Mouse (Mus musculus): Measurements from ENCODE around the gene Six1.
A peak's percentile ranks its signal among the peaks of the same experiment; 100 is the strongest.
"Not testable (repeated sequence)": the region's sequence is repeated elsewhere in the genome, so short reads cannot be mapped to it uniquely, and the experiment has no call there.

The Six1 gene

DNA sequence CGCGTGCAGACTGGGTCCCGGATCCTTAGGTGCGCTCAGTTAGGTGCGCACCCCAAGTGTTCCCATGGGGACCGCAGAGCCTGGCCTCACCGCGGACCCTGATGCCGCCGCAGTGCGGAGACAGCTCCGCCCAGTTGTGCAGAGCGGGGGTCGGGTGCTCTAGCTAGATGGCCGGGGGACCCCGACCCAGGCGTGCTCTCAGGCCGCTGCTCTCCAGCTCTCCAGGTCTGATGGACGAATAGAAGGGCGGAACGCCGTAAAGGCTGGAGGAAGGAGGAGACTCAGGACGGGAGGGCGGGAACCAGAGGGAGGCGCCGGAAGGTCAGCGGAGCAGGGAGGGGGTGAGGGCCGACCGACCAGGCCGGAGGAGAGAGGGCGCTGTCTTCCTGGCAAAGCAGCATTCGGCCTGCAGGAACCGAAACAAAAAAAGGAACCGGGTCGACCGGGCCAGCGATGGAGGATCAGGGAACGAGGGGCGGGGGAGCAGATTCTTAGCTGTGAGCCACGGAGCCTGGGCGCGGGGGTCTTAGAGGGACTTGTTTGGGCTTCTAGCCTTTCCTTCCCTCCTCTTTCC lies at the start of gene Six1:
Gene Six1, minus strand, starts transcription at position 220 of the 574 bp plus-strand sequence.
- DNase-seq = peak; percentile 80 to 91

DNA sequence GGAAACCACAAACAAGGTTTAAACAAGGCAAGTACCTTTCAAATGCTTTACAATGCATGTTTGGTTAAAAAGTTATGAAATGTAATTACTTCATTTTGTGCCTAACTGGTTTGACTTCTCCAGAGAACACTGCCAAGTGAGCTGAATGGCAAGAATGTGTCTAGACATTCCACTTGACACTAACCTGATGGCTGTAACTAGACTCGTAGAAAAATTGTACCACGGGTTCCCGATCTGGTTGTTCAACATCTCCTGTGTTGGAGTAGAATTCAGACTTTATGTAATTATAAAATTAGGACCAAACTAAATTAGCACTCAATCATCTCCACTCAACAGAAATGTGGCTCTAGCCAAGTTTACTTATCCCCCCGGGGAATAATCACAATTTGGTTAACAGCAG lies 44.9 kb upstream of the Six1 start:
- no peak for DNase-seq

DNA sequence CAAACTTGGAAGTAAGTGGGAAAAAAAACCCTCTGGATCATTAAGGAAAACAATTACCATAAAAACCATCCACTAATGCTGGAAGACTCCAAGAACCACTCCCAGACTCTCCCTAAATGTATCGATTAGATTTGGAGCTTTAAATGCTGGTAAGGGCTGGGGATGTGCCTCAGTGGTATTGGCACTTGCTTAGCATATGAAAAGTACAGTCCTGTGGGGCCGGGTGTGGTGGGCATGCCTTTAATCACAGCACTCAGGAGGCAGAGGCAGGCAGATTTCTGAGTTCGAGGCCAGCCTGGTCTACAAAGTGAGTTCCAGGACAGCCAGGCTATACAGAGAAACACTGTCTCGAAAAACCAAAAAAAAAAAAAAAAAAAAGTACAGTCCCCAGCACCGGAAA lies 42.5 kb upstream of the Six1 start:
- not testable (repeated sequence) for DNase-seq

DNA sequence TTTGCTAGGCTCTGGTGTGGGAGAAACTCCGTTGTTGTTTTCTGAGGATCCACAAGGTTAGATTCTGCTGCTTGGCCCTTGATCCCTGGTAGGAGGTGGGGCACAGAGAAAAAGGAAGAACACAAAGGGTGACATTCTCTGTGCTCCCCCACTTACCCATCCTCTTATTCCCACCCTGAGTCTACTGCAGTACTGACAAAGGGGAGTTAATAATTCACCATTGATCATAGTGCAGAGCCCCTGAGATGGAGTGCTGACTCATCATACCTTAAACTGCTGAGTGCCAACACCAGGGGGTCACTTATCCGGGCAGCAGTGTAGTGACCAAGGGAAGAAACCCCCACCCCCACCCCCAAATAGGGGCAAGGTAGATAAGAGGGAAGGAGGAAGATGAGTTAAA lies 40.9 kb upstream of the Six1 start:
- DNase-seq = no peak

DNA sequence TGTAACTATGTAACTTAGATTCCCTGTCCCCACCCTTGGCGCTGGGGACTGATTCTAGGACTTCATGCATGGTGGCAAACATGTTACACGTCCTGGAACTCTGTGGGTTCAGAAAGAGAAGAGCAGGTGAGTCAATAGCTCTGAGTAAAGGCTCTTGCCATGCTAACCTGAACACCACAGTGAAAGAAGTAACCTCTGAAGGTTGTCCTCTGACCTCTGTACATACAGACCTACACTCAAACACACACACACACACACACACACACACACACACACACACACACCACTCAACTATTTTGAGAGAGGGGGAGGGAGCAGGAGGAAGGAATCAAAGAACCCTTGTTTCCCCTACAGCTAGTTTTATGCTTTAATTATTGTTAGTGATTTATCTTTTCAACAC lies 40.5 kb upstream of the Six1 start:
- DNase-seq = no peak

DNA sequence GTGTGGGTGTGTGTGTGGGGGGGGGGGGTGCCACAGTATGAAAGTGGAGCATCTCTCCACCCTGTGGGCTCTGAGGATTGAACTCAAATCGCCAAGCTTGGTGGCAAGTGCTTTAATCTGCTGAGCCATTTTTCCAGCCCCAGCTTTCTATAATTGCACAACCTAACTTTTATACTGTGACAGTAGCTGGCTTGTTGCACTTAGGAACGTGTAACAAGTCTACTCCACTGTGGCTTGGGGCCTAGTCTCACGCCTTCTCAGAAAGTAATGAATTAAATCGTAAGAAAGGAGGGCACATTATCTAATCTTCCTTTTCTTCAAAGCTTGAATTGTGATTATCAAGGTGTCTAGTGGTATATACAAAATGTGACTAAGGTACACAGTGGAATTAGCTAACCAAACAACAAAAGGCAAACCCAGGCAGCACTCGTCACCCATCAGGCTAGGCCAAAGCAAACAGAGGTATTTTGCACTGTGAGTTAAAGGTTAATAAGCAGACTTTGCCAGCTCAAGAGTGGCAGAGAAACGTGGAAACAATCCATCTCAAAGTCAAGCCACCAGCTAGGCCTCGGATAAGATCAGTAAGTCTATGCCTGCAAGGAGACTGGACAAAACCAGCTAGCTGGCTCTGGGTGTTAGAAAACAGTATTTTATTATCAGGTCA lies 37.1 kb upstream of the Six1 start:
- DNase-seq = peak; percentile 21 to 55

DNA sequence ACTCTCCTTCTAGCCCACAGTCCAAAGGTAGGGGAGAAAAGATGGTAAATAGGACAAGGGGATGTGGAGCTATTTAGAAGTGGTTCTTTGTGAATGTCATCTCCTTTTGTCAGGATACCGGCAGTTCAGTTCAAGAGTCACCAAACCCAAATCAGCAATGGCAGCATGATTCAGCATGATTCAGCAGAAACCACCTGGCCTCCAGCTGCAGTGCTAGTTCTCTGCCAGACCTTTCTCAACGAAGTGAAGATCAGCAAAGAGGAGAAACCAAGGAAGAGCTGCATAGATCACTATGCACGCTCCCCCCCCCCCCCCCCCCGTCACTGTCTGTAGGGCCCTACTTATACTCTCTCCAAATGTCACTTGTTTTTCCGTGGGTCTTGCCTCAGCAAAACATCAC lies 35.2 kb upstream of the Six1 start:
- no peak for DNase-seq

DNA sequence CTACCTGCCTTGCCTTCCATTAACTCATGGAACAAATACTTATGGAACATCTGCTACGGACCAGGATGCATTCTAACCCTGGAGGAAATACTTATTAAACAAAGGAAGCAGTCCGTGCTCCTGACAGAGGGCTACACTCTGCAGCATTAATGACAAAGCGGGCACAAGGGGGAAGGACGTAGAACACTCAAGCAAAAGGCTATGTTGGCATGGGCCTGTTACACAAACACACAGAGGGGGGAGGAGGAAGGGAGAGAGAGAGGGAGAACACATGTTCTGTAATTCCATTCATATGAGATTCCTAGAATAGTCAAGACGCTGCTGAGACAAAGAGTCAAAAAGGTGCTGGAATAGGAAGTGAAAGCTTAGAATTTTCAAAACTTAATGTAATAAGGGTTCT lies 34.8 kb upstream of the Six1 start:
- DNase-seq = no peak

DNA sequence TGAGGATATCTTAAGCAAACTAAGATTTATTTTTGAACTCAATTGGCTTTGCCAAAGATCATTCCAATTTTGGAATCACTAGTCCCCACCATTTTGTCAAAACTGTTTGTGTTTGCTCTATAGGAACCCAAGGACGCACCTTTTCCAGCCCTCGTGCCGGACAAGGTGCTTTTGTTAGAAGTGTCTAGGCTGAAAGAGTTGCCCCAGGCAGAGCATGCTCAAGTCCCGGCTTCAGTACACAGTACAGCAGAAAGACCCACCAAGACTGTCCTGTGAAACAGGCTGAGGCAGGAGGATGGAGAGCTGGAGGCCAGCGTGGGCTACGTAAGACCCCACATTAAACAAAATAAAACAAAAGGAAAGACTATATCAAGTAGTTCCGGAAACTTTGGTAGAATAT lies 33.4 kb upstream of the Six1 start:
- DNase-seq = no peak

DNA sequence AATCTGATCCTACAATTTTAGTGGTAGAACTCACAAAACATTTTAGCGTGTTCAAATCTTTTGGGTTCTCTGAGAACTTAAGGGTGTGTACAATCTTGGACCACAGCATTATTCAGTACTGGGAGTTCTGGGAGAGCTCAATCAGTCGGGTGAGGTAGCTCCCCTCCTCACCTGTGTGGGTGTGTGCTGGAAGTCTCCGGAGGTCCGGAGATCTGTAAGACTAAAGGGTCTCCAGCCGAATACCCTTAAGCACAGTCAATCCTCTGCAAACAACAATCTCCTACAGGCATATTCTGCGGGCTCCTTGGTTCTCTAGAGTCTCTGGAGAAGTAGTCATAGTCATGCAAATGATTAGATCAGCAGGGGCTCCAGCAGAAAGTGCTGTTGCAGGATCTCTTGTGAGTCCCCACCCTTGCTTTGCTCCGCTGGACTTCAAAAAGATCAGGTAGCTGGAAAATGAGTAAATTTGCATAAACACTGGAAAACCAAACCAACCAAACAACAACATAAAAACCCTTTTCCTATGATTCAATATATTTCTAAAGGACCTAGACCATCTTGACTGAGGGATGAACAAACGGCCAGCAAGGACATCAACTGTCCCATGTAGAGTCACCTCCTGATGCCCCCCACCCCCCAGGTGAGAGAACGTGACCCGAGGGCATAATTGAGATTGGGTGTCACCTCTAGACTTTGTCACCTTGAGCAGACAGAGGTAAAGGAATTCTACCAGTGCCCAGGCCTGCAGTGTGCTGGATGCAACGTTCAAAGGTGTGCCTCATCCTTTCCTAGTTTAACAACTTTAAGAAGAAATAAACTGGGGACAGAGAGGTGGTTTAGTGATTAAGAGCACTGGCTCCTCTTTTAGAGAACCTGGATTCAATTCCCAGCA lies 32.3 kb upstream of the Six1 start:
- DNase-seq = no peak

DNA sequence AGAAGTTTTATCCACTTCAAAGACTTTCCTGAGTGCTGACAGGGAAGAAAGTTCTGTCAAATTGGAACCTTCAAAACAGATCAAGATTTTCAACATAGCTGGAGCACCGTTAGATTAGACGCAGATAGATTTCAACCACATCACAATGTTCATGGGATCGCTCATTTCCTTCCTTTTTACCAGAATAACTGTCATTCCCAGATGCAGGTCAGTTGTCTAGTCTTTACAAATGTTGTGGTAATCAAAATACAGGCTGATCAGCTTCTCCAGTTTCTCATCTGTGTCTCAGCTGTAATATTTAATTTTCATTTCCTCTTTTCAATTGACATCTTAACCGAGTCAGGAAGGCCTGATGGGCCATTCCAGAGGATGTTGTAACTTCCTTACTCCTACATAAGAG lies 30.1 kb upstream of the Six1 start:
- DNase-seq = no peak

DNA sequence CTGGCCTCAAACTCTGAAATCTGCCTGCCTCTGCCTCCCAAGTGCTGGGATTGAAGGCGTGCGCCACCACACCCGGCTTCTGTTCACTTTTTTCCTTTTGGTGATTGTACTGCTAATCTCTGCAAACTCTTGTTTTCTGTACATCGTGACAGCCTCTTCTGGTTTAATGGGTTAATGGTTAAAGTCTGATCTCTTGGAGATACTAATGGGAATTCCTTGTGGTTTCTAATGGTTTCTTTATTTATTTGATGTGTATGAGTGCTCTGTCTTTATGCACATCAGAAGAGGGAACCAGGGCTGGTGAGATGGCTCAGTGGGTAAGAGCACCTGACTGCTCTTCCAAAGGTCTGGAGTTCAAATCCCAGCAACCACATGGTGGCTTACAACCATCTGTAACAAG lies 28.1 kb upstream of the Six1 start:
- DNase-seq = not testable (repeated sequence)

DNA sequence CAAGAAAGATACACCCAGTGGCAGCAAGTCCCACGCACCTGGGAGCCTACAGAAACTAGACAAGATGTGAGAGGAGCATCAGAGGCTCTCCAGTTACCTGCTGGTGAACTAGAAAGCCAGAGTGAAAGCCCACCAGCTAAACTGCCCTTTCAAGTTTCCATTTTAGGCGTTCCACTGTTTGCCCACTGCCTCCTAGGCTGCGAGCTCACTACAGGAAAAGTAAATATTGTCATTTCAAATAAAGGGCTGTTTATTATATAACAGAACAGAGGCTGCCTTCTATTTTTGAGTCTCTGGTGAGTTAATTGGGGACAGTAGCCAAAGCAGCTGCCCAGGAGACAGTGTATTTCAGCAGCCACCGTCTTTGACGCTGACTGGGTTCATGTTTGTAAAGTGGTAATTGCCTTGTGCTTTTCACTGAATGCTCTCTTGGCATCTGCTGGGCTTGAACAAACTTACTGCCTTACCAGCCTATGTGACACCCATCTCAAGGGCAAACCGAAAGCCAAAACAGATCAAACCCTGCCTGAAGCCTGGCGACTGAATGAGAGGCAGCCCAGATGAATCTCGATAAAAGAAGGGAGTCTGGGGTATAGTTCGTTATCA lies 7.2 kb upstream of the Six1 start:
- no peak for DNase-seq

DNA sequence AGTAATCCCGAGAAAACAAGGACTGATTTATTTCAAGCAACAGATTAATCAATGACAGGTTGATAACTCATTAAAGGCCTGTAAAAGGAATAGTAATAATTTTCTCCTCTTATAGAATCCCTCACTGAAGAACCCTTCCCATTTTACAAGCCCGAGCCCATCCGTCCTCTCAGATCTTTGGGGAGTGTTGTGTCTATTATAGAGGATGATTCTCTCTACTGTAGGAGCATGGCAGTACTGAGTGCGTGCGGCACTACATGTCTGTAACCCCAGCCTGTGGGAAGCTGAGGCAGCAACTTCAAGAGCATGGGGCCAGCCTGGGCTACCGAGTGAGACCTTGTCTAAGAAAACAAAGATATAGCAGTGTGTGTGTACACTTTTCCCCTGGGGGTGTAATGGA lies 3.8 kb upstream of the Six1 start:
- peak in 1 of 2 experiments; percentile 25 for DNase-seq

DNA sequence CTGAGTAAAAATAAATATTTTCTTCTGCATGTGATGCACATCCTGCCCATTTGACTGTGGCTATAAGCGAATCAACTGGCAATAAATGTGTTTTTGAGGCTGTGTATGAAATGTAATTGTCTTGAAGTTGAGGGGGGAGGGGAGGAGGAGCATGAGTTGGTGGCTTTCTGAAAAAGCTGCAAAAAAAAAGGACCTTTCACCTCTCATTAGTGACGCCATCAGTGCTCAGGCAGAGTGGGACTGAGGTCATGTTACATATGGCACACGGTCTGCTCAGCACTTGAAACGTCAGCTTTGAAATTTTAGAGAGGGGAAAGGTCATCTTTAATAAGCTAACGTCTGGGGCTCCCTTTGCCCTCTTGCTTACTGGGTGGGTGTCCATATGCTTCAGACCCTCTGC lies 1.8 kb upstream of the Six1 start:
- no peak for DNase-seq

DNA sequence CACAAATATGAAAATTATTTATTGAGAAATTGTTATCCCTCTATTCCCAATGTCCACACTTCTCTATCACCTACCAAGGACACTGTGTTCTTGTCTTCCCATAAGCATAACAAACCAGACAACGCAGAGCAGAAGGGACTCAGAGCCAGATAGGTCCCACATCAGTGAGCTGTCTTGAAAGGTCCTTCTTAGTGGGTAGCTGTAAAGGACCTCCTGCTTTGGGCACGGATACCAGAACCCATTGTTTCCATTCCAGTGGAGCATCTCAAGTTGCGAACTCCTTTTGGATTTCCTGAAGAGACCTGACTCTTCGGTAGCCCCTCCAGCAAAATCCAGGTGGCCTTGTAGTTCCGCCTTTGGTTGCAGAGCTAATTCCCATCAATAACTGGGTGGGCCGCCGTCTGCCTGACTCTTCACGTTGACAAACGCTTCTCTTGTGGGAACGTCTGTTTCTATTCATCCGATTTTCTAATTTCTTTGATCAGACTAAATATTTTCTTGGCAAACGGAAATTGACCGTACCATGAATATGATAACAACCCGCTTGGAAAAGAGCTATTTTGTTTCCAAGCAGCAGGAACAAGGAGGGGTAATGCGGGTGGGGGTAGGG lies 994 bp upstream of the Six1 start:
- no peak for DNase-seq

DNA sequence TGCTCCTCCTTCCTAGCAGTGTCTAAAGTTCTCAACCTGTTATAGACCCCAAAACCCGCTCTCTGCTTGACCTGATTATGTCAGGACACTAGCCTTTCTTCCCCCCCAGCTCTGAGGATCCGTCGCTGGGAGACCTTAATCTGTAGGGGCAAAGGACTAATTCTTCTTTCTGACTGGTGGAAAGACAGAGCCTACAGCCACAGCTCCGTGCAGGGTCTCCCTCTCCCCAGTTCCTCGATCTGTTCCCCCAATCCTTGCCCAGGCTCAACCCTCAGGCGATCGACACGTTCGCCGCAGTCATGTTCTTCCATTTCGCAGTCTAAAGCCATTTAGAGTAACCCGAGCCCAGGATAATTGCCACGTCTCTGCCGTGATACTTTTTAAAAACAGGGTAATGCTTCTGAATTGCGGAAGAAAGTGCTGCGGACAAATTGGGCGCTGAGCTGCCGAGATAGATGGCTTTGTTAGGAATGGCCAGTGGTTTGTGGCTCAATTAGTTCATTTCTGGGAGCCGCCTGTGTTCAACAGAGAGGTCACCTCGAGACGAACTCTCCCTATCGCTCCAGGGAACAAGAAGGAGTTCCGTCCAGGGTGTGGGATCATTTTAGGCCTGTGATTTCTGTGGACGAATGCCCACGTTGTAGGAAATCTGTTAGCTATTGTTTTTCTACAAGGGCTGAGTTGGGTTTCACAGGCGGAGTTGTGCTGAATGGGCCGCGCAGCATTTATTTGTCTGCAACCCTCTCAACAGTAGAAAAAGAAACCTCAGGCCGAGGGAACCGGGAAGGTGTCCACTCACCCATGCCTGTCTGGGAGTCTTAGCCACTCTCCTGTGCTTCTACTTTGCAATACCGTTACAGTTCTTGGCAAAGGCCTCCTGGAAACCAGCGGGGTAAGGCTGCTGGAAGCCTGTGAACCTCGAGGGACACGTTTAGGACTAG lies 766 bp downstream of the Six1 start:
- peak in 1 of 2 experiments; percentile 15 for DNase-seq

DNA sequence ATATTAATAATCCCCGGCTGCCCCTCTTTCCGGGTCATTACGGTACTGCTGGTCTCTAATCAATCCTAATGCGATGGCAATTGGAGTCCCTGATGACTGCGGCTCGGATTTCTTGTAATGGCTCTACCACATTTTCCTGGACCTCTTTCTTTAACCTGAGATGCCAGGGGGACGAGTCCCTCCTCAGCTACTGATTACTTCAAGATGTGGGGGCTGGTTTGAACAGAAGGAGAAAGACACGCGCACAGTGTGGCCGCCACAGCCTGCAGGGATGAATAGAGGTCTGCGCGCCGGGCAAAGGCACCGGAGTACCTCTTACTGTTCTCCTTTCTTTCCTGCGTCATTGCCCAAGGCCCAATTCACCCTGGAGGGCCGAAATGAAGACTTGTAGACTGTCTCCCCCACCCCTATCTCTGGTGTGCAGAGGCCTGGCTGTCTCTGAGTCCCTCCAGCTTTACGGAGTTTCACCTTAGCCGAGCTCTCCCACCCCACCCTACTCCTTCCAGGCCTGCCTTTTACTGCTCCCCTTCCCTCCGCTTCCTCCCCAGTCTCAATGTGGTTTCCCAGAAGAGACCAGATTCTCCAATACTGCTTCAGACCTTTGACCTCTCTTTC lies 1.5 kb downstream of the Six1 start:
- DNase-seq = peak in 1 of 2 experiments; percentile 29

DNA sequence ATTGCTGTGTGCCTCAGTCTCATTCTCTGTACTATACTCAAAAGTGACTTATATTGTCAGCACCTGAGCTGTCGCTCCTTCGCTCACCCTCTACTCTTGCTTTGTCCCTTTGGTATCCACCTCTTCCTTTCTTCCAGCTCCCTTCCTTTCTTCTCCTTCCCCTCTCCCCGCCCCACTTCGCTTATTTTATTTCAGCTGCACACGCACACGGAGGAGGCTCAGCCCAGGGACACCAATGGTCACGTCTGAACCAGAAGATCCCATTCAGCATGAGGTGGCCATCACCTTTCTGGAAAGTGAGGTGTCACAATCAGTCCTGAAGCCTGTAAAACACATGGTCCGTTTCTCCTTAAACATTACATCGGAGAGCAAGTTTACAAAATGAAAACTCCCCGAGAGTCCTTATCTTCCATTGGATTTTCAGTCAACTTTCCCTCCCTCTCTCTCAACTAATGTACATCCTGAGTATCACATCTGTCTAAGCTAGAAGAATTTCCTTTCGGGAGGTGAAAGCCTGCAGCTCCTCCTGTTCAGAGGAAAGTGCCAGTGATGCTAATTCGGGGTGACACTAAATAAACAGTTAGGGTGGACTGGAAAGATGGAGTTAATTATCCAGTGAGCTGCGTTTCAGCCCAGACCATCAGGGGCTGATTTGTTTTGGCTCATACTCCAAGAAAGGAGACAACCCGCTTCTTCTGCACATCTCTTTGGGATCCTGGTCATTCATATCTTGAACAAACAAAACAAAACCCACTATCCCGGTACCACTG lies 2.7 kb downstream of the Six1 start:
- no peak for DNase-seq

DNA sequence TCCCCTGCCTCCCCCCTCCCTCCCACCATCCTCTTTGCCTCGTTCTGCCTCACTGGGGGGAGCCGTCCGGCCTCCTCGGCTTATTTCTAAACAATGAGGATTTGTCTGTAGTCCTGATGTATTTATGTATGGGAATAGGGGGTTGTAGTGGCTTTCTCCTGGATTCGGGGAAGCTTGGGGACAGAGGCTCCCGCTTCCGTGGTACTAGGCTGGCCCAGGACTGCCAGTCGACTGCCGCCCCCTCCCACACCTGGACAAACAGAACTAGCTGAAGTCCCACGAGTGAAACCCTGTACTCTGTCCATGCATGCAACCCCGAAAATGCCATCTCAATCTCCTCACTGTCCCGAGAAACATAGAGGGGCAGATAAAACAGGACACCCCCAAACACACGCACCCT lies 3.4 kb downstream of the Six1 start:
- no peak for DNase-seq
